Mouse (Mus musculus) WW6 (cell line): ENCODE measurements around the gene Lin7a.

ENCODE experiments used
- DNase-seq: peaks from one replicate; pipeline ENCODE4 v3.0.0-alpha.2; 2013; ENCODE audit warnings: low read depth, low spot score

Lin7a gene

DNA sequence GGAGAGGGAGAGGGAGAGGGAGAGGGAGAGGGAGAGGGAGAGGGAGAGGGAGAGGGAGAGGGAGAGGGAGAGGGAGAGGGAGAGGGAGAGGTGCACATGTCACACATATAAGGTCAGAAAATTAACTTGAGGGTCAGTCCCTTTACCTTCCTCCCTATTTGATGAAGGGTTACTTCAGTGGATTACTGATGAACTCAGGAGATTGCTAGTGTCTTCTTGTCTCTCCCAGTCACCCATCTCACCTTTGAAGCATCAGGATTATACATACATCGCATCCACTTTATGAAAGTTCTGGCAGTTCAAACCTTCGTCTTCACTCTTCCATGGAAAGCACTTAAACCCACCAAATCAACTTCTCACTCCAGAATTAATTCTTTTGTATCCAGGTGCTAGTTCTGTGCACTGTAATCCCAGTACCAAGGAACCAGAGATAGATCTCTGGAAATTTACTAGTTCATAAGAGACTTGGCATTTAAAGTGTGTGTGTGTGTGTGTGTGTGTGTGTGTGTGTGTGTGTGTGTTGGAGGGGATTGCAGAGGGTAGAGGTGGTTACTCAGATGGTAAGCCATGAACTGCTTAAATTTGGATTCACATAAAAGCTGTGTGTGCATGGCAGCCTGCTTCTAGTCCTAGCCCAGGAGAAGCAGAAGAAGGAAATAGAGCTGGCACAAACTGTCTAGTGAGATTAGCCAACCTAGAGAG, 19.5 kb upstream of the Lin7a start:
- no peak for DNase-seq

GRCm38 (mm10) chr10:107252503-107252815, 19.0 kb upstream of the Lin7a start:
- no peak for DNase-seq

- DNase-seq = no peak
Observed at GRCm38 (mm10) chr10:107253191-107253965, 18.1 kb upstream of the Lin7a start.

GRCm38 (mm10) chr10:107254656-107255055, 16.8 kb upstream of the Lin7a start:
- DNase-seq = no peak

GRCm38 (mm10) chr10:107255351-107256050, 16.0 kb upstream of the Lin7a start:
- DNase-seq = no peak

DNA sequence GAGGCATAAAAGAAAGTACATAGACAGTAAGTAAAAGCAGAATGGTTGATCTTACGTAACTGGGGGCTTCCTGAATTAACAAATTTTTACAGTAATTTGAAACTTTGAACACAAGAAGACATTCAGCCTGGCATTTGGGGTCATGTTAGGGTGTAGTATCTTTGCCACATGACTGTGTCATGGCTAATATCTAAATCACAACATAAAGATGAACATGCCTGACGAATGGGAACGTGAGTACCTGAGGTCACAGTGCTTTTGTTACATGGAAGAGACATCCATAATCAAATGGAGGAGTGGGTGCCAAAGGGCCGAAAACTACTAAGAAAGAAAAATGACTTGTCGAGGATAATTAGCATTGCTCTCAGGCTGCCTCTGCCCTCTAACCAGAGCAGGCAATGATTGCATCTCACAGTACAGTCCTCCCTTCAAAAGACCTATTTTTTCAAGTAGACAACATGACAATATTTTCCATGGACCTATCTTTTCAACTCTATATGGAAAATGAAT, 15.0 kb upstream of the Lin7a start:
- DNase-seq = no peak

DNA sequence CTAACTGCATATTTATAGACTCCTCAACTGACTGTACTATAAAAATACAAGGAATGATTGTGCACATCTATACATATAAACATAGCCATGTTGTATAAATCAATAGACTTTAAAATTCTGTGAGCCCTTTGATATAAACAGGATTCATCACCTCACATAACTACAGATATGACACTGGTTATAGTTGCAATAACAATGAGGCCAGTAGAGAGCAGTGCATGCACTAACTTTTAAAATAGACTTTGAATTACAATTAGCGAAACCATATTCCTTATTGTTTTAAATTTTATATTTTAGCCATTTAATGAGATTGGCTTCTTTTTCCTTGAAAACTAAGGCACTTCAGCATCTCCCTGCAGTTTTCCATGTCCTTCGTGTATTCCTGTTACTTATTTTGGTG, 11.1 kb upstream of the Lin7a start:
- no peak for DNase-seq

GRCm38 (mm10) chr10:107272131-107272803, 781 bp downstream of the Lin7a start:
- DNase-seq = no peak

DNA sequence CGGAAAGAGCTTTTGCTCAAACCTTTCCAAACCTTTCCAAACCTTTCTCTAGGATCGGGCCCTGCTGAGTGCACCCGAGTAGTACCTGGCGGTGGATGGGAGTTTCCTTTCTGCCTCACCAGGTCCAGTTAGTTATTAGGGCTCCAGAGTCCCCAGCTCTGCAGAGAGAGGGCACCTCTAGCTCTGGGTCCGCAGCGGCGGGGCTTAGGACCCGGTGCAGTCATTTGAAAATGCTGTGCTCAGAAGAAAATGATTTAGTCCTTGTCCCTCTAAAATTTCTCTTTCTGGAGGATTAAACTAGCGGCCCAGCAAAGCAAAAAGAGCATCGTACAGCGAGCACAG, 1.3 kb downstream of the Lin7a start:
- DNase-seq = no peak

DNA sequence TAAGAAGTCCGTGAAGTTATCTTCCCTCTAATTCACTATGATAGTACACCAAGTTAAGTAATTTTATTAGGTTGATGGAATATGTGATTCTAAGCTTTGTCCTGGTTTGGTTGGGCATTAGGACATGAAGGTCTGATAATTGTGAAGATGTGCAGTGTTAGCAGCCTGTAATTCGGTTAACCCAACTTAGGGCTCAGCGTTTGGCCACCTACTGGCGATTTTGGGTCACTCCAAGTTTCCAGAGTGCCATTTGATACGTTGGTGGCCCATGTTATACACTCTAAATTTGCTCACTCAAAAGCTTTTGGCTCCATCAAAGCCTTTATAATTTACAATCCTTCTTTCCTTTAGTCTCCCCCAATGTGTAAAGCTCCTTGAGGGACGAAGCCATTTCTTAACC, 2.4 kb downstream of the Lin7a start:
- no peak for DNase-seq

GRCm38 (mm10) chr10:107274785-107275184, 3.3 kb downstream of the Lin7a start:
- no peak for DNase-seq

- DNase-seq = no peak
Observed at GRCm38 (mm10) chr10:107276647-107277046, 5.2 kb downstream of the Lin7a start.

DNA sequence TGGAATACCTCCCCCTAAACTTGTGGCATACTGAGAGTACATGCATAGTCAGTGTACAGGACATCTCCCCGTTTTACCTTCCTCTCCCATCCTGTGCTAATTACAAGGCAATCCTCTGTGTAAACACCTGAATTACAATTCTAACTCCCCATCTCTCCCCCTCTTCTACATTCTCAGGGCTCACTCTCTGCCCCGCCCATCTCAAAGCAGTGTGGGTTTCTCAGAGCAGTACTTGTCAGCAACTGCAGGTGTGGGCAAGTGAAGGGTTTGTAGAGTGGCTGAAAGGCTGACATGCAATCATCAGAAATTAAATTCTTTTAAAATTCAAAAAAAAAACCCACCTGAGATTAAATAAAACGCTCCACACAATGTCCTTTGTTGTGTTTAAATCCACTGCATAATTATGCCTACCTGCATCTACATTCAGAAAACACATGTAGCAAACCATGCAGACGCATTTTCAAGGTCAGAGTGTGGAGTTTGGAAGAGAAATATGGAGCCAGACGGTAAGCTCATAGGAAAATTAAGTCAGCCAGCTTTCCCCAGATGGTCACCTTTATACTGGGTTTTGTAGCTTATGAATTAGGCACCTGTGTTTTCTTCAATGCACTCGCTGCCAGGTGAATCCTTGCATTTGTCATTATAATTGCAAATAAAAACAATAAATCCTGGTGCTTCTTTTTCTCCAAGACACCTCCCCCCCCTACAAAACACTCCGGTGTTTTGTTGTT, 22.6 kb downstream of the Lin7a start:
- DNase-seq = no peak

- DNase-seq = no peak
Observed at GRCm38 (mm10) chr10:107300587-107301248, 29.2 kb downstream of the Lin7a start.

DNA sequence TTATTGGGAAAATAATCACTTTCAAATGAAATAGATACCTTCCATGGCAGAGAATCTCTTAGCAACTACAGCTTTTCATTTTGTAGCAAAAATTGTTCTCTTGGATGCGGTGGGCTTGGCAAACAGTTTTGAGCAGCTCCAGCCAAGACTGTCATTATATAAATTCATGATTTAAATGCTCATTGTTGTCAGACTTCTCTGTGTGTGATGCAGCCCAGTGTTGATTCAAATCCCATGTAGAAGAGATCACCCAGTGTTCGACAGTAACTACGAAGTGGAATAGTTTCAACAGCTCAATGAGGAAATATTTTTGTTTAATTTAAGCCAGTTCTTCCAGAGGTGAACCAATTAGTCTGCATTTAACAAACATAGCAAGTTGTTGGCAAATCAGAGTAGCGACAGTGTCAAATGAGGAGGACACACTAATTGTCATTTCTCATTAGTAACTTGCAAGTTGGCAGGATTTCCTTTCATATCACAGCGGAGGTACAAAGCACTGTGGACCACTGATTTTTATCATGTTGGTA, 39.5 kb downstream of the Lin7a start:
- DNase-seq = no peak

- no peak for DNase-seq
Observed at GRCm38 (mm10) chr10:107312609-107313008, 41.1 kb downstream of the Lin7a start.

GRCm38 (mm10) chr10:107313395-107313794, 41.9 kb downstream of the Lin7a start:
- DNase-seq = no peak

GRCm38 (mm10) chr10:107315251-107315650, 43.8 kb downstream of the Lin7a start:
- no peak for DNase-seq

- DNase-seq = no peak
Observed at GRCm38 (mm10) chr10:107315681-107316080, 44.2 kb downstream of the Lin7a start.

DNA sequence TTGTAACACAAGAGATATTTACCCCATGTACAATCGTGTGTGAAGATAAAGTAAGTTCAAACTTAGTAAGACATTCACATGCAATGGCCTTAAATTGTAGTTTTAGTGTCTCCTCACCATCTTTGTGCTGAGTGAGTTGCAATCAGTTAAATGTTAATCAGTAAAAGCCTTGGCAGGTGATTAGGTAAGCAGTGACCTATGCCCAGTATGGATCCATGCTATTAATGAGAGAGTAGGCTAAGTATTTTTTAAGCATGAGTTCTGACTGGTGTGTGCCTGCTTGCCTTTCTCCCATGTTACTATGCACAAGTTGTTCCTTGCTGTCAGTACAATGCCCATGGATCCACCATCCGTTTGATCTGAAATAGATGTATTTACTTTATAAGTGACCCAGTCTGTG, 44.6 kb downstream of the Lin7a start:
- DNase-seq = no peak

GRCm38 (mm10) chr10:107319648-107320047, 48.2 kb downstream of the Lin7a start:
- DNase-seq = no peak
